Mouse (Mus musculus) heart, adult 2 months (tissue): ENCODE measurements around the gene Pacrg. TPM values are rescaled to one million over a fixed set of nuclear protein-coding genes. Genes with fewer than 3 reads are reported as not detected.

Experiments used
- DNase-seq, 2 experiments: peaks; one replicate each; pipeline ENCODE4 v3.0.0; 2021
- H3K27ac ChIP-seq: fragments of 200-600 bp; 2 replicates; pipeline ENCODE4 v1.8.1; 2022
- H3K27me3 ChIP-seq: fragments of 200-500 bp; 2 replicates; pipeline ENCODE4 v1.6.1; 2012; ENCODE audit warnings: mild to moderate bottlenecking, low read length, inconsistent platforms, mixed read lengths; ENCODE audit not compliant: control insufficient read depth, insufficient read depth
- H3K36me3 ChIP-seq: fragments of 200-500 bp; 2 replicates; pipeline ENCODE4 v1.6.1; 2012; ENCODE audit warnings: low read length, inconsistent platforms; ENCODE audit not compliant: control insufficient read depth, insufficient read depth
- H3K4me1 ChIP-seq: fragments of 200-500 bp; 2 replicates; pipeline ENCODE4 v1.6.1; 2011; ENCODE audit warnings: low read length; ENCODE audit not compliant: control insufficient read depth, insufficient read depth
- H3K4me3 ChIP-seq: fragments of 200-600 bp; 2 replicates; pipeline ENCODE4 v1.8.1; 2022
- H3K79me2 ChIP-seq: fragments of 200-500 bp; replicated peaks from 2 replicates; pipeline ENCODE4 v1.6.1; 2012; ENCODE audit warnings: mild to moderate bottlenecking, inconsistent platforms, low read length, moderate library complexity, mixed read lengths; ENCODE audit not compliant: control insufficient read depth, insufficient read depth
- H3K9ac ChIP-seq: fragments of 200-500 bp; 2 replicates; pipeline ENCODE4 v1.6.1; 2012; ENCODE audit warnings: low read depth, mild to moderate bottlenecking, control low read depth, inconsistent platforms, low read length, mixed read lengths
- CTCF ChIP-seq: fragments of 200-600 bp; IDR thresholded peaks from 2 replicates; pipeline ENCODE4 v1.8.1; 2022; ENCODE audit warnings: antibody characterized with exemption, mild to moderate bottlenecking, moderate library complexity
- EP300 ChIP-seq: fragments of 200-500 bp; IDR thresholded peaks from 2 replicates; pipeline ENCODE4 v1.6.1; 2011; ENCODE audit warnings: low read depth, low read length, control low read depth; ENCODE audit not compliant: insufficient read depth
- POLR2A ChIP-seq: fragments of 200-500 bp; IDR thresholded peaks from 2 replicates; pipeline ENCODE4 v1.6.1; 2011; ENCODE audit warnings: mild to moderate bottlenecking, low read depth, low read length, control low read depth; ENCODE audit not compliant: insufficient read depth
- WGBS: fragments of 180-500 bp; shearing (Covaris S2); methylation state at CpG from one replicate; pipeline ENCODE4 v1.1.7; 2018; 5-methylcytosine and 5-hydroxymethylcytosine counted together
- intact Hi-C: fragments of 180-260 bp; cut with DNase I; formaldehyde crosslinking; loops from one replicate; pipeline ENCODE4 v1.15.1; 2025
- polyA plus RNA-seq: library from polyadenylated mRNA; depleted of rRNA; stranded (reverse); fragments of >200 nt; gene quantifications from 2 replicates; pipeline ENCODE4 v1.2.3, GENCODE M21; 2012
- total RNA-seq, 2 experiments: library from RNA; stranded (reverse); gene quantifications; 2 replicates each; pipeline ENCODE4 v1.2.3; 2021

The Pacrg gene
- total and polyA plus RNA-seq, 3 experiments, result 0.45 to 1.0 (median 0.89) TPM

GRCm38 (mm10) chr17:10766735-10767406, 73.2 kb downstream of the Pacrg start:
- H3K27me3 ChIP-seq, result no peaks in the 10 kb centered on the region
- no peak for TF ChIP-seq CTCF
- TF ChIP-seq EP300, result no peak
- intact Hi-C loops, result no loop called here
- no peaks in the 10 kb centered on the region for H3K79me2 ChIP-seq
- H3K4me3 ChIP-seq, result no peak overlapping the region
- H3K27ac ChIP-seq, result no peak overlapping the region
- no peaks in the 10 kb centered on the region; the same call in 1 of the 2 replicates for H3K4me1 ChIP-seq
- no peak overlapping the region for H3K9ac ChIP-seq
- no peak for DNase-seq
- WGBS, result 64% methylated on average over 10 of the region's 10 CpGs
- no peaks in the 10 kb centered on the region for H3K36me3 ChIP-seq

GRCm38 (mm10) chr17:10764343-10764742, 75.8 kb downstream of the Pacrg start:
- intact Hi-C loops, result no loop called here
- Histone ChIP-seq H3K4me1 (no peaks in the 10 kb centered on the region; the same call in 1 of the 2 replicates), H3K36me3 (no peaks in the 10 kb centered on the region), H3K27me3 (no peaks in the 10 kb centered on the region), H3K9ac (no peak overlapping the region), H3K79me2 (no peaks in the 10 kb centered on the region), H3K4me3 (no peak overlapping the region), H3K27ac (no peak overlapping the region)
- no peak for DNase-seq
- TF ChIP-seq EP300, result no peak
- 91% methylated on average over 1 of the region's 1 CpGs for WGBS

DNA sequence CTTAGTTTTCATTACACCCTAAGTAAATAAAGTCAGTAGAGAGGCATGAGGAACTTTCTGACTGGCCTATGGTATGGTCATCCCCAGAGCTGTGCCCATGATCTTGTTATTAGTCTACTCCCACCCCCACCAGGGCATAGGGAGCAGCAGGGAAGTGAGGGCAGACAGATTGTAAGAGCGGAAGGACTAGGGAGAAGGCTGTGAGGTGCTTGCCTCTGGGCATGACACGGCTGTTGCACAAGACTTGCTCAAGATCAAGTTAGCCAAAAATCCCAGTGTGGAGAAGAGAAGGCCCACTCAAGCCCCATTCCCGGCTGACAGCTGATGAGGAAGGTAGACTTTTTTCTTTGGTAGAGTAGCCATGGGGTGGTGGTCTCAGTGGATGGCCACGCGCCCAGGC, 82.7 kb downstream of the Pacrg start:
- Histone ChIP-seq H3K27me3 (no peaks in the 10 kb centered on the region), H3K27ac (no peak overlapping the region), H3K79me2 (no peaks in the 10 kb centered on the region), H3K4me1 (no peaks in the 10 kb centered on the region), H3K4me3 (no peak overlapping the region), H3K36me3 (no peaks in the 10 kb centered on the region), H3K9ac (no peak overlapping the region)
- no peak for DNase-seq
- WGBS, result 93% methylated on average over 5 of the region's 5 CpGs
- intact Hi-C loops, result no loop called here
- TF ChIP-seq EP300 (no peak), CTCF (no peak), POLR2A (no peak)

- 33% methylated on average over 4 of the region's 4 CpGs for WGBS
- Histone ChIP-seq H3K27ac (no peak overlapping the region), H3K9ac (no peak overlapping the region), H3K27me3 (no peaks in the 10 kb centered on the region), H3K4me1 (no peaks in the 10 kb centered on the region), H3K4me3 (no peak overlapping the region), H3K36me3 (no peaks in the 10 kb centered on the region), H3K79me2 (no peaks in the 10 kb centered on the region)
- DNase-seq, result peak in 1 of 2 experiments; percentile 38
- TF ChIP-seq POLR2A, result no peak
- peak; percentile 77 for TF ChIP-seq CTCF
- TF ChIP-seq EP300, result 0 out of 2 replicates have a peak, but pooled peaks have one; percentile 54
- intact Hi-C loops, result loop anchor here (2.0 to 10.0 kb wide), 4 partner anchors 238 to 1576 kb away; no protein-coding TSS in a partner anchor
These were observed 95.2 kb downstream of the Pacrg start for GRCm38 (mm10) chr17:10744709-10745461.

GRCm38 (mm10) chr17:10740083-10740482, 100.0 kb downstream of the Pacrg start:
- intact Hi-C loops, result loop anchor here (5.0 to 10.0 kb wide), 3 partner anchors 233 to 985 kb away; no protein-coding TSS in a partner anchor
- Histone ChIP-seq H3K79me2 (no peaks in the 10 kb centered on the region), H3K4me1 (no peaks in the 10 kb centered on the region), H3K36me3 (no peaks in the 10 kb centered on the region), H3K27ac (no peak overlapping the region), H3K27me3 (no peaks in the 10 kb centered on the region), H3K4me3 (no peak overlapping the region), H3K9ac (no peak overlapping the region)
- no peak for TF ChIP-seq EP300
- TF ChIP-seq POLR2A, result no peak
- TF ChIP-seq CTCF, result no peak
- no peak for DNase-seq
- 50% methylated on average over 2 of the region's 2 CpGs for WGBS

DNA sequence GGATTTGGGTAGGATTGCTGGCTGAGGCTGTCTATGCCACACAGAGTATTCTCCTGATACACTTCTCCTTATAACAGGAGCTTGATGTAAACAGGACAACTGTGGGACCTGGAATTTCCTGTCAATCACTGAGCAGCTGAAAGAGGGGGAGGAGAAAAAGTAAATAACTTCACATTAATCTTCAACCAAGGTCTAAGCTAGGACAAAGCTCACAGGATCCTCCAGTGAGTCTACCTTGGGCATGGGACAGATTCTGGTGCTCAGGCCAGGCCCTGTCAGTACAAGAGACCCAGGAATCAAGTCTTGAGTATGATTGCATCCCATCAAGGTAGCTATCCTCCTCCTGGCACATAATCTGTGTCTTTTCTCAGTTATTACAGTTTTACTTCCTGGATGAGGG, 102.1 kb downstream of the Pacrg start:
- no peak overlapping the region for H3K4me3 ChIP-seq
- no peaks in the 10 kb centered on the region for H3K4me1 ChIP-seq
- H3K27me3 ChIP-seq, result no peaks in the 10 kb centered on the region
- intact Hi-C loops, result no loop called here
- H3K27ac ChIP-seq, result no peak overlapping the region
- no peaks in the 10 kb centered on the region for H3K79me2 ChIP-seq
- no peaks in the 10 kb centered on the region for H3K36me3 ChIP-seq
- no peak for TF ChIP-seq EP300
- no peak overlapping the region for H3K9ac ChIP-seq
- DNase-seq, result no peak
